Mouse (Mus musculus) liver, embryonic 16.5 days (tissue): Measurements from ENCODE around the gene Tusc1. TPM values are rescaled to one million over a fixed set of nuclear protein-coding genes. Genes with fewer than 3 reads are reported as not detected.

Source experiments
- ATAC-seq: fragments of 200-750 bp; cut with Nextera tagmentation; 2 replicates; pipeline ENCODE4 v1.8.0; 2017; ENCODE audit warnings: low read depth, mild to moderate bottlenecking, moderate number of reproducible peaks, moderate library complexity
- H3K27ac ChIP-seq: fragments of 300-500 bp; sonication (generic); 2 replicates; pipeline ENCODE4 v1.5.1; 2014; ENCODE audit warnings: mild to moderate bottlenecking, low read length
- H3K27me3 ChIP-seq: fragments of 300-500 bp; sonication (generic); 2 replicates; pipeline ENCODE4 v1.6.1; 2014; ENCODE audit warnings: low read depth, low read length, mixed read lengths; ENCODE audit not compliant: control insufficient read depth, insufficient read depth
- H3K36me3 ChIP-seq: fragments of 300-500 bp; sonication (generic); 2 replicates; pipeline ENCODE4 v1.6.1; 2014; ENCODE audit warnings: mild to moderate bottlenecking; ENCODE audit not compliant: control insufficient read depth, insufficient read depth
- H3K4me1 ChIP-seq: fragments of 300-500 bp; sonication (generic); 2 replicates; pipeline ENCODE4 v1.6.1; 2014; ENCODE audit warnings: low read depth, low read length, mixed read lengths; ENCODE audit not compliant: control insufficient read depth
- H3K4me2 ChIP-seq: fragments of 300-500 bp; sonication (generic); 2 replicates; pipeline ENCODE4 v1.6.1; 2014; ENCODE audit warnings: low read depth, low read length, mixed read lengths
- H3K4me3 ChIP-seq: fragments of 300-500 bp; sonication (generic); 2 replicates; pipeline ENCODE4 v1.5.1; 2014; ENCODE audit warnings: low read depth, mild to moderate bottlenecking, low read length
- H3K9ac ChIP-seq: fragments of 300-500 bp; sonication (generic); 2 replicates; pipeline ENCODE4 v1.6.1; 2014; ENCODE audit warnings: low read depth, low read length
- H3K9me3 ChIP-seq: fragments of 300-500 bp; sonication (generic); replicated peaks from 2 replicates; pipeline ENCODE4 v1.6.1; 2016; ENCODE audit warnings: low read length; ENCODE audit not compliant: control insufficient read depth
- WGBS: fragments of 180-500 bp; shearing (Covaris S2); extraction: QIAGEN DNeasy Blood & Tissue Kit; methylation state at CpG from one replicate; pipeline ENCODE4 v1.1.7; 2014; ENCODE audit not compliant: insufficient replicate concordance; 5-methylcytosine and 5-hydroxymethylcytosine counted together
- polyA plus RNA-seq: library from polyadenylated mRNA; unstranded; fragments of >200 nt; fragmentation: Nextera tagmentation; extraction: Ambion mirVana; gene quantifications from 2 replicates; pipeline ENCODE4 v1.2.1, GENCODE M21; 2015

Tusc1 gene
- 0.81 and 0.83 TPM in 2 replicates for polyA plus RNA-seq

DNA sequence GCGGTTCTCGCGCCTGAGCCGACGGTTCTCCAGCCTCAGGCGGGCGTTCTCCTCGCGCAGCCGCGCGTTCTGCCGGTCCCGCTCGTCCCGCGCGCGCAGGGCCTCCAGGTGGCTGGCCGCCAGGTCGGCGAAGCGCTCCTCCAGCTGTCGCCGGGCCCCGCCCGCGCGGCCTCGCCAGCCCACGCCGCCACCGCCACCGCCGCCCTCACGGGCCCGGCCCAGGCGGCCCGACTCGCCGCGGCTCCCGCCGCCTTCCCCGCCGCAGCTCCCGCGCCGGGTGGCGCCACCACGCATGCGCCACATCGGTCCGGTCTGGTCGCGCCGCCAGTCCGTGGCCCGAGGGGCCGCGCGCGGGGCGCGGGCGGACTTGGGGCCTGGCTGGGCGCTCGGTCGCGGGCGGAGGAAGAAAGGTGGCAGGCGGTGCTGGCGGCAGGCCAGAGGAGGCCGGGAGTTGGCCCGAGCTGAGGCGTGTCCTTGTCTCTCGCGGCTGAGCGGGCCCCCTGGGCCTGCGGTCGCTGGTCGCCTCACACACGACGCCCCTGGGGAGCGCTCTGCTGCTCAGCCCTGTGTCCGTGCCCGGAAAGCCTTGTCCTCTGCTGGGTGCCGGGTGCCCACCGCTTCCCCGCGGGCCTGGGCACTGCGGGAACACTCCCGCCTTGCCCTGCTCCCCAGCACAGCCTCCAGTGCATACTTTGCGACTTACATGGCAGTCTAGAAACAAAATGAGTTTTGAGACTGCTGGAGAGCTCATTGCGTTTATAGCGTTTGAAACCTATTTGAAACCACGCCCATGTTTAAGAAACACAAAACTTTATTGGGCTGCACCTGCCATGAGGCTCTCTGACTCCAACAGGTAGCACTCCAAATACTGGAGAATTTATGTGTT lies at the start of gene Tusc1:
TSS of gene Tusc1 (minus strand) at position 394 of the 886 bp plus-strand sequence.
- no peaks in the 10 kb centered on the region for H3K9me3 ChIP-seq
- WGBS = under 1% methylated on average over 87 of the region's 97 CpGs
- H3K27ac ChIP-seq = peak within 1 kb of the TSS; percentile 97
- H3K9ac ChIP-seq = peak within 1 kb of the TSS; percentile 98
- no peaks in the 10 kb centered on the region for H3K27me3 ChIP-seq
- no peaks in the 10 kb centered on the region for H3K36me3 ChIP-seq
- ATAC-seq = peak; percentile 80
- peak within 1 kb of the TSS; percentile 89 for H3K4me3 ChIP-seq
- H3K4me2 ChIP-seq = peak within 1 kb of the TSS; percentile 95
- H3K4me1 ChIP-seq = peaks cover 21% of the 10 kb centered on the region

GRCm38 (mm10) chr4:93352930-93353329 lies 17.6 kb upstream of the Tusc1 start:
- Histone ChIP-seq H3K9ac (no peak overlapping the region), H3K4me3 (no peak overlapping the region), H3K9me3 (no peaks in the 10 kb centered on the region), H3K27ac (no peak overlapping the region), H3K4me1 (no peaks in the 10 kb centered on the region), H3K27me3 (no peaks in the 10 kb centered on the region), H3K36me3 (no peaks in the 10 kb centered on the region), H3K4me2 (no peak overlapping the region)
- no peak for ATAC-seq
- WGBS = 53% methylated on average over 2 of the region's 2 CpGs

DNA sequence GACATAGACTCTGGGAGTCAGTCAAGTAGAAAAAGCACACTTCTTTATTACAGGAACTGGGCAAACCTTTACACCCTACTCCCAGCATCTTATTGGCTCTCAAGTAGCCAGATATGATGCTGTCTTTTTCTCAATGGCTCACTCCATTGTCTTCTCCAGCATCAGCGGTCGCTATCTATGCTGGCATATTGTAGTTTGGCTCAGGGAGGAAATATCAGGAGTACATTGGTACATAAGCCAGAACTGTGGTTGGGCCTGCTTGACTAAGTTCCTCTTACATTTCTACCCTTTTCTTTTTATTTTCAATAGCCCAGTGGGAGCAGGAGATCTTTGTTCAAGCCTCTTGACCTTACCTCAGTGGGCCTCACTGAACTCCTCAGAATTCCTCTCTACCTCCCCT lies 9.0 kb upstream of the Tusc1 start:
- H3K4me2 ChIP-seq = no peak overlapping the region
- no peak overlapping the region for H3K4me3 ChIP-seq
- no peak for ATAC-seq
- H3K4me1 ChIP-seq = no peaks in the 10 kb centered on the region
- H3K27ac ChIP-seq = no peak overlapping the region
- 71% methylated on average over 2 of the region's 2 CpGs for WGBS
- no peaks in the 10 kb centered on the region for H3K27me3 ChIP-seq
- H3K36me3 ChIP-seq = no peaks in the 10 kb centered on the region
- H3K9me3 ChIP-seq = no peaks in the 10 kb centered on the region
- H3K9ac ChIP-seq = no peak overlapping the region

GRCm38 (mm10) chr4:93341568-93341967 lies 6.3 kb upstream of the Tusc1 start:
- no peak overlapping the region for H3K9ac ChIP-seq
- H3K27me3 ChIP-seq = no peaks in the 10 kb centered on the region
- H3K9me3 ChIP-seq = no peaks in the 10 kb centered on the region
- ATAC-seq = no peak
- no peak overlapping the region for H3K4me2 ChIP-seq
- H3K4me1 ChIP-seq = peaks cover 10% of the 10 kb centered on the region
- no peaks in the 10 kb centered on the region for H3K36me3 ChIP-seq
- no peak overlapping the region for H3K4me3 ChIP-seq
- no peak overlapping the region for H3K27ac ChIP-seq

DNA sequence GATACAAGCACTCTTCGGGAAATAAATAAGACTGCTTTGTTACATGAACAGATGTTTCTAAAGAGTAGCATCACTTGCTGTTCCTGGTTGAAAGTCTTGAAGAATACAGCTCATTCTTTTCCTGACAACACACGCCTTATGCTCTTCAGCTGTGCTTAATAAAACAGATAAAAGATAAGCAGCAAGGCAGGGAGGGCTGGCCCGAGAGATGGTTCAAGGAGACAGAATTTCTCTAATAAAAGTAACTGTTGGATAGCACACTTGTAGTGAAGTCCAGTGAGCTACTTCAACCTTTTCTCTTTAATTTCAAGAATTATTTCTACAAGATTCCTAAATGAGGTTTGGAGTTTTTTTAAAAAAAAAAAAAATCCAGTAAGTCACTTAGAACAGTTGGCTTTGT lies 2.7 kb upstream of the Tusc1 start:
- Histone ChIP-seq H3K4me2 (no peak overlapping the region), H3K27ac (no peak overlapping the region), H3K4me3 (no peak overlapping the region), H3K4me1 (peaks cover 21% of the 10 kb centered on the region), H3K9ac (no peak overlapping the region), H3K27me3 (no peaks in the 10 kb centered on the region), H3K9me3 (no peaks in the 10 kb centered on the region), H3K36me3 (no peaks in the 10 kb centered on the region)
- 24% methylated on average over 3 of the region's 3 CpGs for WGBS
- ATAC-seq = no peak

- peak; percentile 89 for ATAC-seq
- Histone ChIP-seq H3K9me3 (no peaks in the 10 kb centered on the region), H3K4me3 (peak overlapping the region; percentile 89), H3K27ac (peak overlapping the region; percentile 97), H3K4me1 (peaks cover 21% of the 10 kb centered on the region), H3K27me3 (no peaks in the 10 kb centered on the region), H3K36me3 (no peaks in the 10 kb centered on the region), H3K4me2 (peak overlapping the region; percentile 95), H3K9ac (peak overlapping the region; percentile 98)
- under 1% methylated on average over 49 of the region's 49 CpGs for WGBS
These were observed 634 bp downstream of the Tusc1 start for GRCm38 (mm10) chr4:93334636-93335117.

- Histone ChIP-seq H3K27ac (no peak overlapping the region), H3K9ac (no peak overlapping the region), H3K4me3 (no peak overlapping the region), H3K36me3 (no peaks in the 10 kb centered on the region), H3K27me3 (no peaks in the 10 kb centered on the region), H3K4me2 (no peak overlapping the region), H3K9me3 (no peaks in the 10 kb centered on the region), H3K4me1 (no peaks in the 10 kb centered on the region)
- WGBS = 68% methylated on average over 3 of the region's 3 CpGs
- ATAC-seq = no peak
These were observed 27.8 kb downstream of the Tusc1 start for GRCm38 (mm10) chr4:93307486-93307885.

- no peak overlapping the region for H3K9ac ChIP-seq
- H3K36me3 ChIP-seq = no peaks in the 10 kb centered on the region
- no peak overlapping the region for H3K4me3 ChIP-seq
- H3K27ac ChIP-seq = no peak overlapping the region
- H3K4me1 ChIP-seq = no peaks in the 10 kb centered on the region
- ATAC-seq = no peak
- 76% methylated on average over 4 of the region's 4 CpGs for WGBS
- no peaks in the 10 kb centered on the region for H3K9me3 ChIP-seq
- no peak overlapping the region for H3K4me2 ChIP-seq
- H3K27me3 ChIP-seq = no peaks in the 10 kb centered on the region
These were observed 49.2 kb downstream of the Tusc1 start for GRCm38 (mm10) chr4:93286065-93286464.
